In the genomic region with DNA sequence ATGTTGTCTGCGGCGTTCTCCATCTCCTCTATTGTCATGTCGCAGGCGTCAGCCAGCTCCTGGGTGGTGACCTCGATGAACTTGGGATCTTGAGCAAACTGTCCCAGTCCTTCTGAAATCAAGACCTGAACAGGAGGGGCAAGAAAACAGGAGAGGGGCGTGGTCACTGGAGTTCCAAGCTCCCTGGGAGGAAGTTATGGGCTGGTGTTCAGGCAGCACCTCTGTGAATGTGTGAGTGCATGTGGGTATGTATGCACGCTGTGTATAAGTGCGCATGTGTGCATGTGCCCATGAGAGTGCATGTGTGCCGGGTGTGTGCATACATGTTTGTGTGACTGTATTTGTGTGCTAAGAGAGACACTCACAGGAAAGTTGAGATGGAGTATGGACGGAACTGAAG, we compare ENCODE assay signal across 8 mouse cellular contexts. TPM values are rescaled to one million over a fixed set of nuclear protein-coding genes. Genes with fewer than 3 reads are reported as not detected.
A peak's percentile ranks its signal among the peaks of the same experiment; 100 is the strongest.
DNase-seq lines count a peak whose midpoint lies in the region; ATAC-seq and TF ChIP-seq lines count a peak whose summit lies in the region.

No protein-coding gene starts in this region.

- no peak for TF ChIP-seq CTCF in lung, embryonic 14.5 days (IDR thresholded peaks at IDR 0.05; ENCODE audit: low read depth)

- H3K4me3 ChIP-seq in lung, embryonic 14.5 days (ENCODE audit: low read depth, low read length), result peak overlapping the region; percentile 38
- H3K4me3 ChIP-seq in forebrain, embryonic 15.5 days, result peak overlapping the region; percentile 37
- H3K4me3 ChIP-seq in limb, embryonic 15.5 days, result peak overlapping the region; percentile 29
- H3K4me3 ChIP-seq in stomach, embryonic 14.5 days (ENCODE audit: low read depth, low read length), result peak overlapping the region; percentile 34; the same call in 1 of the 2 replicates

- H3K27me3 ChIP-seq in lung, embryonic 14.5 days (ENCODE audit: insufficient read depth, low read length), result no peaks in the 10 kb centered on the region
- H3K27me3 ChIP-seq in forebrain, embryonic 15.5 days, result 0 out of 2 replicates have a peak, but pooled peaks cover 3% of the 10 kb centered on the region
- H3K27me3 ChIP-seq in limb, embryonic 15.5 days, result peaks cover 11% of the 10 kb centered on the region; the same call in 1 of the 2 replicates
- H3K27me3 ChIP-seq in stomach, embryonic 14.5 days (ENCODE audit: control insufficient read depth, insufficient read depth, low read length), result no peaks in the 10 kb centered on the region

- peaks cover 15% of the 10 kb centered on the region; the same call in 1 of the 2 replicates for H3K36me3 ChIP-seq in lung, embryonic 14.5 days (ENCODE audit: insufficient read depth)
- peaks cover 6% of the 10 kb centered on the region; the same call in 1 of the 2 replicates for H3K36me3 ChIP-seq in forebrain, embryonic 15.5 days
- H3K36me3 ChIP-seq in limb, embryonic 15.5 days, result peaks cover 26% of the 10 kb centered on the region
- H3K36me3 ChIP-seq in stomach, embryonic 14.5 days (ENCODE audit: control insufficient read depth, insufficient read depth, low read length), result no peaks in the 10 kb centered on the region

- H3K4me1 ChIP-seq in lung, embryonic 14.5 days (ENCODE audit: insufficient read depth), result no peaks in the 10 kb centered on the region
- H3K4me1 ChIP-seq in forebrain, embryonic 15.5 days, result peaks cover 22% of the 10 kb centered on the region
- peaks cover 12% of the 10 kb centered on the region for H3K4me1 ChIP-seq in limb, embryonic 15.5 days
- H3K4me1 ChIP-seq in stomach, embryonic 14.5 days (ENCODE audit: control insufficient read depth, insufficient read depth, low read length), result peaks cover 4% of the 10 kb centered on the region; the same call in 1 of the 2 replicates

- ATAC-seq in lung, embryonic 14.5 days (ENCODE audit: insufficient read depth), result peak; percentile 30; the same call in 1 of the 2 replicates
- peak; percentile 53; the same call in 1 of the 2 replicates for ATAC-seq in forebrain, embryonic 15.5 days (replicated peaks)
- ATAC-seq in limb, embryonic 15.5 days (ENCODE audit: insufficient number of reproducible peaks, low FRiP score, low TSS enrichment, low read depth), result no peak
- ATAC-seq in stomach, embryonic 14.5 days (ENCODE audit: insufficient number of reproducible peaks, insufficient read depth, low FRiP score, low read depth), result 0 out of 2 replicates have a peak, but pooled peaks have one; percentile 3
- ATAC-seq in megakaryocyte-erythroid progenitor cell, adult 5-6 weeks (replicated peaks; ENCODE audit: low FRiP score, low TSS enrichment, poor library complexity, severe bottlenecking), result no peak

- H3K27ac ChIP-seq in lung, embryonic 14.5 days (ENCODE audit: low read depth), result no peak overlapping the region
- H3K27ac ChIP-seq in forebrain, embryonic 15.5 days (replicated peaks), result no peak overlapping the region
- no peak overlapping the region for H3K27ac ChIP-seq in limb, embryonic 15.5 days
- no peak overlapping the region for H3K27ac ChIP-seq in stomach, embryonic 14.5 days (ENCODE audit: low read length)

- H3K9ac ChIP-seq in lung, embryonic 14.5 days, result peak overlapping the region; percentile 30; the same call in 1 of the 2 replicates
- H3K9ac ChIP-seq in forebrain, embryonic 15.5 days (replicated peaks), result peak overlapping the region; percentile 18; the same call in 1 of the 2 replicates
- no peak overlapping the region for H3K9ac ChIP-seq in limb, embryonic 15.5 days
- no peak overlapping the region for H3K9ac ChIP-seq in stomach, embryonic 14.5 days (replicated peaks; ENCODE audit: low read depth, low read length)

- no peaks in the 10 kb centered on the region for H3K9me3 ChIP-seq in lung, embryonic 14.5 days (ENCODE audit: low read depth, low read length)
- no peaks in the 10 kb centered on the region for H3K9me3 ChIP-seq in forebrain, embryonic 15.5 days
- H3K9me3 ChIP-seq in limb, embryonic 15.5 days, result no peaks in the 10 kb centered on the region
- H3K9me3 ChIP-seq in stomach, embryonic 14.5 days (ENCODE audit: control insufficient read depth, low read depth, low read length), result no peaks in the 10 kb centered on the region

- peak overlapping the region; percentile 63 for H3K4me2 ChIP-seq in lung, embryonic 14.5 days
- peak overlapping the region; percentile 68 for H3K4me2 ChIP-seq in forebrain, embryonic 15.5 days (replicated peaks)
- peak overlapping the region; percentile 56 for H3K4me2 ChIP-seq in limb, embryonic 15.5 days
- H3K4me2 ChIP-seq in stomach, embryonic 14.5 days (replicated peaks; ENCODE audit: low read depth, low read length), result peak overlapping the region; percentile 66

- WGBS in lung, embryonic 14.5 days, result 35% methylated on average over 10 of the region's 10 CpGs
- 38% methylated on average over 10 of the region's 10 CpGs for WGBS in forebrain, embryonic 15.5 days
- 40% methylated on average over 10 of the region's 10 CpGs for WGBS in limb, embryonic 15.5 days
- 36% methylated on average over 10 of the region's 10 CpGs for whole genome bisulfite sequencing in stomach, embryonic 14.5 days

- DNase-seq in lung, embryonic 14.5 days, result peak; percentile 9
- DNase-seq in lung, postnatal 4 days, result no peak
- DNase-seq in testis, postnatal 10 days (ENCODE audit: low spot score), result no peak
- DNase-seq in cerebellum, postnatal 14 days, result no peak

RNA-seq across cellular contexts. Expression of gene Ankrd26, which starts 32.0 kb away (rescaled TPM):
- 17.6 and 18.0 TPM in 2 replicates for polyA plus RNA-seq in lung, embryonic 14.5 days (2014; fragmentation: Nextera tagmentation; extraction: Ambion mirVana)
- 20.3 and 25.2 TPM in 2 replicates for polyA plus RNA-seq in forebrain, embryonic 15.5 days (2015; fragmentation: Nextera tagmentation; extraction: Ambion mirVana)
- polyA plus RNA-seq in limb, embryonic 15.5 days (2015; fragmentation: Nextera tagmentation; extraction: Ambion mirVana), result 12.0 and 12.6 TPM in 2 replicates
- 14.4 and 14.5 TPM in 2 replicates for polyA plus RNA-seq in stomach, embryonic 14.5 days (2014; fragmentation: Nextera tagmentation; extraction: Ambion mirVana)
- total RNA-seq in megakaryocyte-erythroid progenitor cell, adult 5-6 weeks (2014; fragmentation: Nextera tagmentation), result 14.8 and 19.2 TPM in 2 replicates
- 30.7 and 39.6 TPM in 2 replicates for total RNA-seq in megakaryocyte-erythroid progenitor cell, adult 5-6 weeks (2017)

Comparison
In these comparisons a context has a peak if more than half of its experiments do, and no peak if none do; other contexts are left out.
1. ATAC-seq: peak in lung, embryonic 14.5 days (single experiment), forebrain, embryonic 15.5 days (single experiment) and stomach, embryonic 14.5 days (single experiment); none in limb, embryonic 15.5 days (single experiment) and megakaryocyte-erythroid progenitor cell, adult 5-6 weeks (single experiment).
2. H3K9ac ChIP-seq: peak in lung, embryonic 14.5 days (single experiment) and forebrain, embryonic 15.5 days (single experiment); none in limb, embryonic 15.5 days (single experiment) and stomach, embryonic 14.5 days (single experiment).
3. Peak in every context shown above with its lines, with median percentiles within 50 percentile points of each other: H3K4me2 ChIP-seq and H3K4me3 ChIP-seq.